Mouse (Mus musculus) heart, embryonic 14.5 days (tissue): ENCODE data around the gene Nop2. TPM values are rescaled to one million over a fixed set of nuclear protein-coding genes. Genes with fewer than 3 reads are reported as not detected.

Experiments used
- ATAC-seq: fragments of 200-750 bp; cut with Nextera tagmentation; 2 replicates; pipeline ENCODE4 v1.8.0; 2017; ENCODE audit warnings: low read depth, moderate TSS enrichment; ENCODE audit not compliant: insufficient number of reproducible peaks, insufficient read depth, low FRiP score
- H3K27ac ChIP-seq, 2 experiments: fragments of 200-500 bp in 1 of 2; fragments of 300-500 bp in 1 of 2; sonication (generic) in 1 of 2; replicated peaks in 1 of 2; 2 replicates each; pipeline ENCODE4 v1.5.1; 2012 to 2014; ENCODE audit warnings: low read depth in 2 of 2, low read length in 2 of 2, control low read depth in 1 of 2, mild to moderate bottlenecking in 1 of 2, mixed read lengths in 1 of 2; ENCODE audit not compliant: control insufficient read depth in 1 of 2, insufficient read depth in 1 of 2
- H3K27me3 ChIP-seq: fragments of 300-500 bp; sonication (generic); 2 replicates; pipeline ENCODE4 v1.6.1; 2014; ENCODE audit warnings: mild to moderate bottlenecking, low read length, control low read depth; ENCODE audit not compliant: control insufficient read depth, insufficient read depth
- H3K36me3 ChIP-seq: fragments of 300-500 bp; sonication (generic); 2 replicates; pipeline ENCODE4 v1.6.1; 2014; ENCODE audit warnings: mild to moderate bottlenecking, control low read depth, low read length, mixed read lengths; ENCODE audit not compliant: control insufficient read depth, insufficient read depth
- H3K4me1 ChIP-seq, 2 experiments: fragments of 200-500 bp in 1 of 2; fragments of 300-500 bp in 1 of 2; sonication (generic) in 1 of 2; 2 replicates each; pipeline ENCODE4 v1.6.1; 2012 to 2014; ENCODE audit warnings: low read length in 2 of 2, control low read depth in 1 of 2, mixed read lengths in 1 of 2; ENCODE audit not compliant: control insufficient read depth in 2 of 2, insufficient read depth in 2 of 2
- H3K4me2 ChIP-seq: fragments of 300-500 bp; sonication (generic); 2 replicates; pipeline ENCODE4 v1.6.1; 2014; ENCODE audit warnings: mild to moderate bottlenecking, low read length
- H3K4me3 ChIP-seq, 2 experiments: fragments of 200-500 bp in 1 of 2; fragments of 300-500 bp in 1 of 2; sonication (generic) in 1 of 2; 2 replicates each; pipeline ENCODE4 v1.5.1; 2012 to 2014; ENCODE audit warnings: low read length in 2 of 2, mild to moderate bottlenecking in 2 of 2, control low read depth in 1 of 2, low read depth in 1 of 2, moderate library complexity in 1 of 2; ENCODE audit not compliant: control insufficient read depth in 1 of 2, insufficient read depth in 1 of 2
- H3K9ac ChIP-seq: fragments of 300-500 bp; sonication (generic); 2 replicates; pipeline ENCODE4 v1.6.1; 2014; ENCODE audit warnings: mild to moderate bottlenecking, low read length
- H3K9me3 ChIP-seq: fragments of 300-500 bp; sonication (generic); 2 replicates; pipeline ENCODE4 v1.6.1; 2016; ENCODE audit warnings: low read length, control low read depth; ENCODE audit not compliant: control insufficient read depth
- WGBS: fragments of 180-500 bp; shearing (Covaris S2); extraction: QIAGEN DNeasy Blood & Tissue Kit; methylation state at CpG from one replicate; pipeline ENCODE4 v1.1.7; 2014; 5-methylcytosine and 5-hydroxymethylcytosine counted together
- polyA plus RNA-seq: library from polyadenylated mRNA; unstranded; fragments of >200 nt; fragmentation: Nextera tagmentation; extraction: Ambion mirVana; gene quantifications from 2 replicates; pipeline ENCODE4 v1.2.1, GENCODE M21; 2014

The Nop2 gene
- polyA plus RNA-seq, 1 experiment from 2014 or later = 35.3 TPM

GRCm38 (mm10) chr6:125179601-125180000 lies 47.9 kb downstream of the Nop2 start:
- Histone ChIP-seq H3K9ac (no peak overlapping the region), H3K4me2 (no peak overlapping the region), H3K9me3 (no peaks in the 10 kb centered on the region), H3K27ac (no peak overlapping the region), H3K36me3 (peaks cover 100% of the 10 kb centered on the region), H3K4me3 (no peak overlapping the region), H3K27me3 (no peaks in the 10 kb centered on the region), H3K4me1 (no peaks in the 10 kb centered on the region)
- 95% methylated on average over 7 of the region's 7 CpGs for WGBS
- no peak for ATAC-seq

- Histone ChIP-seq H3K9ac (no peak overlapping the region), H3K4me1 (no peaks in the 10 kb centered on the region), H3K27me3 (no peaks in the 10 kb centered on the region), H3K4me2 (no peak overlapping the region), H3K9me3 (no peaks in the 10 kb centered on the region), H3K27ac (no peak overlapping the region), H3K36me3 (peaks cover 100% of the 10 kb centered on the region), H3K4me3 (no peak overlapping the region)
- no peak for ATAC-seq
- WGBS = 86% methylated on average over 5 of the region's 5 CpGs
Measured at GRCm38 (mm10) chr6:125182133-125182532, 50.4 kb downstream of the Nop2 start.

GRCm38 (mm10) chr6:125186203-125186602 lies 54.5 kb downstream of the Nop2 start:
- Histone ChIP-seq H3K36me3 (peaks cover 88% of the 10 kb centered on the region), H3K4me2 (no peak overlapping the region), H3K27me3 (no peaks in the 10 kb centered on the region), H3K4me1 (peaks cover 2 to 12% of the 10 kb centered on the region in 2 experiments; a peak in 1 of 4 replicates), H3K4me3 (no peak overlapping the region), H3K27ac (no peak overlapping the region), H3K9me3 (no peaks in the 10 kb centered on the region), H3K9ac (no peak overlapping the region)
- ATAC-seq = no peak
- WGBS = 90% methylated on average over 10 of the region's 10 CpGs

- Histone ChIP-seq H3K9me3 (no peaks in the 10 kb centered on the region), H3K4me1 (peaks cover 2 to 21% of the 10 kb centered on the region in 2 experiments; a peak in 2 of 4 replicates), H3K4me2 (peak overlapping the region; percentile 90), H3K27me3 (no peaks in the 10 kb centered on the region), H3K27ac (peak overlapping the region; percentile 86 to 100), H3K36me3 (peaks cover 69% of the 10 kb centered on the region), H3K9ac (peak overlapping the region; percentile 92), H3K4me3 (peak overlapping the region; percentile 75 to 80)
- ATAC-seq = no peak
Measured at GRCm38 (mm10) chr6:125190816-125191215, 59.1 kb downstream of the Nop2 start.

- Histone ChIP-seq H3K9me3 (no peaks in the 10 kb centered on the region), H3K4me2 (peak within 1 kb of the TSS; percentile 90), H3K4me1 (peaks cover 2 to 21% of the 10 kb centered on the region in 2 experiments; a peak in 2 of 4 replicates), H3K27me3 (no peaks in the 10 kb centered on the region), H3K4me3 (peak within 1 kb of the TSS; percentile 75 to 80), H3K27ac (peak within 1 kb of the TSS; percentile 93 to 100), H3K9ac (peak within 1 kb of the TSS; percentile 92), H3K36me3 (peaks cover 62% of the 10 kb centered on the region)
- peak; percentile 94 for ATAC-seq
- WGBS = under 1% methylated on average over 54 of the region's 54 CpGs
Measured at GRCm38 (mm10) chr6:125191332-125192015, 59.8 kb downstream of the Nop2 start, which contains the start of the genes Ncapd2 and Mrpl51. Gene Ncapd2, minus strand, starts transcription at chr6:125191701. Gene Mrpl51, plus strand, starts transcription at chr6:125191801.

GRCm38 (mm10) chr6:125192016-125192714 lies 60.5 kb downstream of the Nop2 start:
- peak overlapping the region; percentile 90 for H3K4me2 ChIP-seq
- H3K4me3 ChIP-seq = peak overlapping the region; percentile 55 to 80
- under 1% methylated on average over 34 of the region's 34 CpGs for WGBS
- peaks cover 55% of the 10 kb centered on the region for H3K36me3 ChIP-seq
- H3K4me1 ChIP-seq = peaks cover 2 to 21% of the 10 kb centered on the region in 2 experiments; a peak in 2 of 4 replicates
- no peaks in the 10 kb centered on the region for H3K9me3 ChIP-seq
- H3K9ac ChIP-seq = peak overlapping the region; percentile 92
- H3K27me3 ChIP-seq = no peaks in the 10 kb centered on the region
- H3K27ac ChIP-seq = peak overlapping the region; percentile 93 to 100
- ATAC-seq = peak; percentile 92; the same call in 1 of the 2 replicates

- peak overlapping the region; percentile 90 for H3K4me2 ChIP-seq
- ATAC-seq = no peak
- peak overlapping the region; percentile 55 to 80 for H3K4me3 ChIP-seq
- 27% methylated on average over 5 of the region's 5 CpGs for WGBS
- peak overlapping the region; percentile 93 to 100 for H3K27ac ChIP-seq
- peaks cover 49% of the 10 kb centered on the region for H3K36me3 ChIP-seq
- H3K9me3 ChIP-seq = no peaks in the 10 kb centered on the region
- no peaks in the 10 kb centered on the region for H3K27me3 ChIP-seq
- H3K4me1 ChIP-seq = peaks cover 2 to 21% of the 10 kb centered on the region in 2 experiments; a peak in 2 of 4 replicates
- H3K9ac ChIP-seq = peak overlapping the region; percentile 92
Measured at GRCm38 (mm10) chr6:125192841-125193240, 61.1 kb downstream of the Nop2 start.
